Mouse (Mus musculus) olfactory bulb, adult 2 months (tissue): Measurements from ENCODE around the gene Fer1l5. TPM values are rescaled to one million over a fixed set of nuclear protein-coding genes. Genes with fewer than 3 reads are reported as not detected.

ENCODE experiments used
- H3K27ac ChIP-seq: fragments of 200-500 bp; 2 replicates; pipeline ENCODE4 v1.5.1; 2012; ENCODE audit warnings: low read depth, low read length; ENCODE audit not compliant: insufficient read depth
- H3K4me1 ChIP-seq: fragments of 200-500 bp; 2 replicates; pipeline ENCODE4 v1.6.1; 2012; ENCODE audit warnings: low read length; ENCODE audit not compliant: control insufficient read depth, insufficient read depth
- H3K4me3 ChIP-seq: fragments of 200-500 bp; 2 replicates; pipeline ENCODE4 v1.5.1; 2012; ENCODE audit warnings: mild to moderate bottlenecking, low read depth, low read length, moderate library complexity; ENCODE audit not compliant: insufficient read depth
- CTCF ChIP-seq: fragments of 200-500 bp; IDR thresholded peaks from 2 replicates; pipeline ENCODE4 v1.5.1; 2012; ENCODE audit warnings: low read depth, mild to moderate bottlenecking, low read length, moderate library complexity; ENCODE audit not compliant: insufficient read depth
- POLR2A ChIP-seq: fragments of 200-500 bp; IDR thresholded peaks from 2 replicates; pipeline ENCODE4 v1.6.1; 2012; ENCODE audit warnings: mild to moderate bottlenecking, low read depth, low read length, moderate library complexity; ENCODE audit not compliant: insufficient read depth
- WGBS: fragments of 180-500 bp; shearing (Covaris S2); methylation state at CpG from one replicate; pipeline ENCODE4 v1.1.7; 2018; 5-methylcytosine and 5-hydroxymethylcytosine counted together
- polyA plus RNA-seq: library from polyadenylated mRNA; stranded (reverse); fragments of >200 nt; gene quantifications from 2 replicates; pipeline ENCODE4 v1.2.4, GENCODE M21; 2012; ENCODE audit warnings: low replicate concordance; ENCODE audit not compliant: missing spikeins, insufficient read depth, insufficient read length

Fer1l5 gene
- polyA plus RNA-seq: not detected in 2 replicates

GRCm38 (mm10) chr1:36371934-36372845 lies at the start of gene Fer1l5:
TSS of gene Fer1l5 (plus strand) at chr1:36372291.
- 90% methylated on average over 10 of the region's 10 CpGs for WGBS
- Histone ChIP-seq H3K4me3 (no peak within 1 kb of the TSS), H3K4me1 (peaks cover 6% of the 10 kb centered on the region), H3K27ac (no peak within 1 kb of the TSS)
- TF ChIP-seq CTCF (no peak), POLR2A (no peak)

GRCm38 (mm10) chr1:36323076-36323475 lies 49.0 kb upstream of the Fer1l5 start:
- H3K4me1 ChIP-seq: peaks cover 6% of the 10 kb centered on the region
- H3K4me3 ChIP-seq: no peak overlapping the region
- TF ChIP-seq CTCF (no peak), POLR2A (no peak)
- H3K27ac ChIP-seq: no peak overlapping the region
- 82% methylated on average over 9 of the region's 9 CpGs for WGBS

DNA sequence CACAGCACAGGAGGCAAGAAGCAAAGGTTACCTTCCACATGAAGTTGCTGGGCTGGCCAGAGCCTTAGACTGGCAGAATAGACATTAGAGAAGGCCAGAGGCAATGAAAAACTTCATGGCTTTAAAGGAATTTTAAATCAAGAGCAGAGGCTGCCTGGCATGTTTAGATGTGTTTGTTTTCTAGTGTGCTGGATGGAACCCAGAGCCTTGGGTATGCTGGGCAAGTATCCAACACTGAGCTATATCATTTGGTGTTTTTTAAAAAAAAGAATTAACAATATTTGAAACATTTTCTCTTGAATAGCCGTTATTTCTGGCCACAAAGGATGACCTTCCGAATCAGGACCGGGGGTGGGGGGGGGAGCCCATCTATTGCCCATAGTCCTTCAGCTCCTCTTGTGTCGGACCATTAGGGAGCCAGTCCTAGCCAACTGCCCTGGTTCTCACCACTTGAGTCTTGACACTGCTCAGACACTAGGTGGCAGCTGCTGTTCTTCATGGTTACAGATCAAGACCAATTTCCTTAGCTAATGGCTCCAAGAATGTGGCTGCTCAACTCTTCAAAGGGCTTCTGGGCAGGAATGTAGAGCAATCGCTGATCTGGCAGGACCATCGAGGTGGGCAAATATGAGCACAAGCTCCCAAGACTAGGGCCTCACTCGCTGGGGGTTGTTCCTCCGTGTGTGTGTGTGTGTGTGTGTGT lies 48.2 kb upstream of the Fer1l5 start:
- TF ChIP-seq POLR2A (no peak), CTCF (no peak; the same call in 1 of the 2 replicates)
- WGBS: 20% methylated on average over 8 of the region's 8 CpGs
- H3K27ac ChIP-seq: no peak overlapping the region
- H3K4me1 ChIP-seq: peaks cover 6% of the 10 kb centered on the region
- no peak overlapping the region for H3K4me3 ChIP-seq

DNA sequence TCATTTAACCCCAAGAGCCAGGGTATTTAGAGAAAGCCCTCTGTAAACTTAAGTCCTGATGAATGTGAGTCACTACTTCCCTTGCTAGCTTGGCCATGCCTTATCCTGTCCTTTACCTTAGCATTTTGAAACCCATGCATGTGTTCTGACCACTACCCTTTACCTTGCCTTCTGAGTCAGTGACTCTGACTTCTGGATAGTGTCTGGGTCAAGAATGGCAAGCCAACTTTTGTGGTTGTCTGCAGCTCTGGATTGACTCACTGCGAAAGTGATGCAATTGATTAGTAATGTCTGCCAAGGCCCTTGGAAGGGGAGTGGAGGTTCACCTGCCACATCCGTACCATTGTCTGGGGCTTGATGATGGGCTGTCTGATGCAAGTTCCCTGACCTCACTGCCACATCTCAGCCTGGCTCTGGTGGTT lies 46.2 kb upstream of the Fer1l5 start:
- H3K4me1 ChIP-seq: peaks cover 6% of the 10 kb centered on the region
- no peak overlapping the region for H3K27ac ChIP-seq
- no peak for TF ChIP-seq CTCF
- no peak for TF ChIP-seq POLR2A
- WGBS: 95% methylated on average over 2 of the region's 2 CpGs
- no peak overlapping the region for H3K4me3 ChIP-seq

GRCm38 (mm10) chr1:36326815-36327214 lies 45.3 kb upstream of the Fer1l5 start:
- WGBS: 88% methylated on average over 2 of the region's 2 CpGs
- no peak overlapping the region for H3K27ac ChIP-seq
- H3K4me1 ChIP-seq: peaks cover 6% of the 10 kb centered on the region
- no peak overlapping the region for H3K4me3 ChIP-seq
- TF ChIP-seq POLR2A: no peak
- no peak for TF ChIP-seq CTCF

DNA sequence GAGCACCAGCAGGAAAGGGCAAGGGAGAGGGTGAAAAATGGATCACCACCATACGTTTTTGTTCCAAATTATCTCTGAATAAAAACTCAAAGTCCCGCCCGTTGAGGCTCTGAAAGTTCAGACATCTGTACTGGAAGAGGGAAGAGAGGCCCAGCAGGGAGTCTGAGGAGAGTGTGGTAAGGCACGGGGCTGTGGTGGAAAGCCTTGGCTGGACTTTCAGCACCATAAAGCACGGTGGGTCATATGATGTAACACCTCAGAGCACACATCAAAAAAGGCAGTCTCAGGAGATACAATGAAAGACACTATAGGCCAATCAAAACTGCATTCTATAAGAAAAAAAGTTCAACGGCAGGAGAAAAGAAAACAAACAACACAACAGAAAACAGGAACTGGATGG lies 40.3 kb upstream of the Fer1l5 start:
- Histone ChIP-seq H3K4me3 (no peak overlapping the region), H3K4me1 (no peaks in the 10 kb centered on the region; the same call in 1 of the 2 replicates), H3K27ac (no peak overlapping the region)
- TF ChIP-seq CTCF (no peak), POLR2A (no peak)
- 35% methylated on average over 6 of the region's 6 CpGs for WGBS

DNA sequence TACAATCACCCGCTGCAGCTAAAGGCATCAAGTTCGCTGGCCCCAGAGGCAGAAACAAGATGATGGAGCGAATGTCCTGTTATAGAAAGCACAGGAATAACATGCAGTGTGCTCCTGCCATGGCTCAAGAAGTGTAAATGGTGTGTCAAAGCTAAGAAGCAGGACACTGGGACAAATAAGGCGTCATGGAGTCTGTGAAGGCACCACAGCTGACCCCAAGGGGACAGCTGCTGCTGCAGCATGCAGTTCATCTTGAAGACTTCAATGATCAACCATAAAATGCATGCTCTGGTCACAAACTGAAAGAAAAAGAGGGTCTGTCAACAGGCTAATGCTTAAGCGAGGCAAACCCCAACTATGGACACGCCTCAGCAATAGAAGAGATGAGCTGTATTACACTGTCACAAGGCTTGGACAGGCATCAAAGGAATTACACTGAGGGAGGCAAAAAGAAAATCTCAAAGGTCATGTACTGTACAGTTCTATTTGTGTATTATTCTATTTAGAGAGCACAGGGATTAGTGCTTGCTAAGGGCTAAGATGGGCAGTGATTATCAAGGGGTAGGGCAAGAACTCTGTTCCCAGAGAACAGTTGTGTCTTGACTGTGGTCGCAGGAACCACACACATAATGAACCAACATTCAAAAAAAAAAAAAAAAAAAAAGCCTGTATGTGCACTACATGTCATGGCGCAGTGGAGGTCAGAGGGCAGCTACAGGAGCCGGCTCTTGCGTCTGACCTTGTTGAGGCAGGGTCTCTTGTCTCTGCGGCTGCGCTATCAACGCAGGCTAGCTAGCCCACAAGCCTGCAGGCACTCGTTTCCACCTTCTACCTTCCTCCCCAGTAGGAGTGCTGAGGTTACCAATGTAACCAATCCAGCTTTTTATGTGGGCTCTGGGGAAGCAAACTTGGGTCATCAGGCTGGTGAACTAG lies 38.9 kb upstream of the Fer1l5 start:
- TF ChIP-seq CTCF (no peak), POLR2A (no peak)
- no peaks in the 10 kb centered on the region; the same call in 1 of the 2 replicates for H3K4me1 ChIP-seq
- no peak overlapping the region for H3K4me3 ChIP-seq
- 90% methylated on average over 14 of the region's 14 CpGs for WGBS
- H3K27ac ChIP-seq: no peak overlapping the region

GRCm38 (mm10) chr1:36342547-36342946 lies 29.5 kb upstream of the Fer1l5 start:
- 94% methylated on average over 6 of the region's 6 CpGs for WGBS
- Histone ChIP-seq H3K4me3 (no peak overlapping the region), H3K4me1 (no peaks in the 10 kb centered on the region), H3K27ac (no peak overlapping the region)
- TF ChIP-seq CTCF: no peak
- no peak for TF ChIP-seq POLR2A
